Mouse (Mus musculus) kidney, postnatal 0 days (tissue): ENCODE measurements around the gene Hoxb6. TPM values are rescaled to one million over a fixed set of nuclear protein-coding genes. Genes with fewer than 3 reads are reported as not detected.

Experiments
- ATAC-seq: fragments of 200-750 bp; cut with Nextera tagmentation; replicated peaks from 2 replicates; pipeline ENCODE4 v1.8.0; 2017; ENCODE audit warnings: low read depth, moderate number of reproducible peaks, moderate TSS enrichment, moderate library complexity; ENCODE audit not compliant: low FRiP score
- DNase-seq: peaks from one replicate; pipeline ENCODE4 v3.0.0-alpha.2; 2016; ENCODE audit warnings: low spot score
- H3K27ac ChIP-seq: fragments of 300-500 bp; sonication (generic); 2 replicates; pipeline ENCODE4 v1.5.1; 2014; ENCODE audit warnings: mild to moderate bottlenecking
- H3K27me3 ChIP-seq: fragments of 300-500 bp; sonication (generic); 2 replicates; pipeline ENCODE4 v1.6.1; 2014; ENCODE audit warnings: low read length, mixed read lengths; ENCODE audit not compliant: insufficient read depth
- H3K36me3 ChIP-seq: fragments of 300-500 bp; sonication (generic); 2 replicates; pipeline ENCODE4 v1.6.1; 2014; ENCODE audit warnings: low read length, mixed read lengths; ENCODE audit not compliant: insufficient read depth
- H3K4me1 ChIP-seq: fragments of 300-500 bp; sonication (generic); replicated peaks from 2 replicates; pipeline ENCODE4 v1.6.1; 2014; ENCODE audit warnings: antibody characterized with exemption, low read length, mixed read lengths; ENCODE audit not compliant: insufficient read depth
- H3K4me2 ChIP-seq: fragments of 300-500 bp; sonication (generic); 2 replicates; pipeline ENCODE4 v1.6.1; 2014; ENCODE audit warnings: mild to moderate bottlenecking, low read length, moderate library complexity, mixed read lengths
- H3K4me3 ChIP-seq: fragments of 300-500 bp; sonication (generic); replicated peaks from 2 replicates; pipeline ENCODE4 v1.5.1; 2014; ENCODE audit warnings: low read depth, low read length
- H3K9ac ChIP-seq: fragments of 300-500 bp; sonication (generic); 2 replicates; pipeline ENCODE4 v1.6.1; 2014; ENCODE audit warnings: low read depth, low read length
- H3K9me3 ChIP-seq: fragments of 300-500 bp; sonication (generic); replicated peaks from 2 replicates; pipeline ENCODE4 v1.6.1; 2016; ENCODE audit warnings: low read length, inconsistent platforms, mixed read lengths
- CTCF ChIP-seq: IDR thresholded peaks from 2 replicates; pipeline ENCODE4 v1.5.1; 2016; ENCODE audit warnings: antibody characterized with exemption, low read depth, mild to moderate bottlenecking, moderate library complexity
- WGBS: fragments of 180-500 bp; shearing (Covaris S2); extraction: QIAGEN DNeasy Blood & Tissue Kit; methylation state at CpG from one replicate; pipeline ENCODE4 v1.1.7; 2014; 5-methylcytosine and 5-hydroxymethylcytosine counted together
- polyA plus RNA-seq: library from polyadenylated mRNA; unstranded; fragments of >200 nt; fragmentation: Nextera tagmentation; extraction: Ambion mirVana; gene quantifications from 2 replicates; pipeline ENCODE4 v1.2.1, GENCODE M21; 2015

The Hoxb6 gene
- polyA plus RNA-seq, 1 experiment from 2014 or later = 45.0 TPM

- no peak for ATAC-seq
- Histone ChIP-seq H3K4me1 (peaks cover 24% of the 10 kb centered on the region), H3K27ac (peak overlapping the region; percentile 99), H3K9ac (peak overlapping the region; percentile 98), H3K36me3 (0 out of 2 replicates have a peak, but pooled peaks cover 5% of the 10 kb centered on the region), H3K27me3 (no peaks in the 10 kb centered on the region), H3K4me3 (peak overlapping the region; percentile 83), H3K9me3 (no peaks in the 10 kb centered on the region), H3K4me2 (peak overlapping the region; percentile 96)
- no peak for TF ChIP-seq CTCF
- DNase-seq = no peak
- WGBS = 17% methylated on average over 11 of the region's 11 CpGs
These were observed 5.8 kb downstream of the Hoxb6 start for GRCm38 (mm10) chr11:96297968-96298635.

- Histone ChIP-seq H3K4me2 (peak overlapping the region; percentile 96), H3K27me3 (no peaks in the 10 kb centered on the region), H3K27ac (peak overlapping the region; percentile 92), H3K4me3 (peak overlapping the region; percentile 83), H3K9ac (peak overlapping the region; percentile 98), H3K36me3 (0 out of 2 replicates have a peak, but pooled peaks cover 5% of the 10 kb centered on the region), H3K4me1 (peaks cover 24% of the 10 kb centered on the region), H3K9me3 (no peaks in the 10 kb centered on the region)
- no peak for TF ChIP-seq CTCF
- peak; percentile 37; the same call in 1 of the 2 replicates for ATAC-seq
- DNase-seq = peak; percentile 92
- WGBS = under 1% methylated on average over 59 of the region's 66 CpGs
These were observed 6.8 kb downstream of the Hoxb6 start for GRCm38 (mm10) chr11:96298895-96299667.

GRCm38 (mm10) chr11:96299781-96300180 lies 7.5 kb downstream of the Hoxb6 start:
- TF ChIP-seq CTCF = no peak
- H3K4me3 ChIP-seq = peak overlapping the region; percentile 83
- no peaks in the 10 kb centered on the region for H3K9me3 ChIP-seq
- ATAC-seq (no peak), DNase-seq (no peak)
- 14% methylated on average over 9 of the region's 9 CpGs for WGBS
- peak overlapping the region; percentile 98 for H3K9ac ChIP-seq
- no peaks in the 10 kb centered on the region for H3K27me3 ChIP-seq
- H3K4me2 ChIP-seq = peak overlapping the region; percentile 96
- H3K4me1 ChIP-seq = peaks cover 24% of the 10 kb centered on the region
- 0 out of 2 replicates have a peak, but pooled peaks cover 5% of the 10 kb centered on the region for H3K36me3 ChIP-seq
- peak overlapping the region; percentile 92 for H3K27ac ChIP-seq

- Histone ChIP-seq H3K27me3 (no peaks in the 10 kb centered on the region), H3K9ac (peak overlapping the region; percentile 98), H3K4me3 (peak overlapping the region; percentile 83), H3K4me2 (peak overlapping the region; percentile 96), H3K4me1 (peaks cover 26% of the 10 kb centered on the region), H3K27ac (peak overlapping the region; percentile 92), H3K9me3 (no peaks in the 10 kb centered on the region), H3K36me3 (0 out of 2 replicates have a peak, but pooled peaks cover 5% of the 10 kb centered on the region)
- TF ChIP-seq CTCF = peak; percentile 32; the same call in 1 of the 2 replicates
- ATAC-seq (peak; percentile 19), DNase-seq (no peak)
- WGBS = 17% methylated on average over 35 of the region's 35 CpGs
These were observed 8.2 kb downstream of the Hoxb6 start for GRCm38 (mm10) chr11:96300354-96301063.

- H3K27ac ChIP-seq = peak overlapping the region; percentile 92
- H3K36me3 ChIP-seq = 0 out of 2 replicates have a peak, but pooled peaks cover 5% of the 10 kb centered on the region
- TF ChIP-seq CTCF = no peak
- H3K9ac ChIP-seq = peak overlapping the region; percentile 98
- ATAC-seq (no peak), DNase-seq (no peak)
- H3K4me3 ChIP-seq = peak overlapping the region; percentile 83
- H3K4me2 ChIP-seq = peak overlapping the region; percentile 96
- no peaks in the 10 kb centered on the region for H3K27me3 ChIP-seq
- peaks cover 30% of the 10 kb centered on the region for H3K4me1 ChIP-seq
- WGBS = 39% methylated on average over 10 of the region's 10 CpGs
- no peaks in the 10 kb centered on the region for H3K9me3 ChIP-seq
These were observed 8.8 kb downstream of the Hoxb6 start for GRCm38 (mm10) chr11:96301064-96301431.

- peaks cover 29% of the 10 kb centered on the region for H3K4me1 ChIP-seq
- peak overlapping the region; percentile 98 for H3K9ac ChIP-seq
- peak overlapping the region; percentile 96 for H3K4me2 ChIP-seq
- H3K4me3 ChIP-seq = peak overlapping the region; percentile 83
- ATAC-seq = no peak
- no peaks in the 10 kb centered on the region for H3K27me3 ChIP-seq
- TF ChIP-seq CTCF = no peak
- no peak for DNase-seq
- WGBS = 9% methylated on average over 15 of the region's 15 CpGs
- H3K36me3 ChIP-seq = 0 out of 2 replicates have a peak, but pooled peaks cover 5% of the 10 kb centered on the region
- H3K27ac ChIP-seq = peak overlapping the region; percentile 92
- H3K9me3 ChIP-seq = no peaks in the 10 kb centered on the region
These were observed 9.6 kb downstream of the Hoxb6 start for GRCm38 (mm10) chr11:96301837-96302236.
